Mouse (Mus musculus): Measurements from ENCODE around the gene Ranbp3l. TPM values are rescaled to one million over a fixed set of nuclear protein-coding genes. Genes with fewer than 3 reads are reported as not detected.

Gene Ranbp3l
- polyA plus RNA-seq, 1 experiment, result not detected

DNA sequence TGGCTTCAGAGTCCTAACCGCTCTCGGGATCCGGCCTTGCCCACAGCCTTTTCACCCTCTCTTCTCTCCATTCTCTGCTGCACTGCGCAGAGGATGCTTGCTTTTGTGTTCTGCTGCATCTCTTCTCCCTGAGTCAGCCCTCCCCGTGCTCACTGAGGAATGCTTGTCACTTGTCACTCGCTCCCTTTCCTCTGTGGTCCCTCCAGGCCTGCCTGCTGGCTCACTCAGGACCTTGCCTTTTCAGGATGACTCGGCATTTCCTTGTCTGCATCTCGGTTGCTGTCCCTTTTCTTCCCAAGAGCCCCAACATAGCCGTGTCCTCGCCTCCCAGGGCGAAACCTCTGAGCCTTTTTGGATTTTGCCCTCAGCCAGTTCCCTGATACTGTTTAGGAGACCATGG is 119.1 kb downstream of the Ranbp3l start:
- Histone ChIP-seq H3K36me3 (ENCODE audit: control insufficient read depth, insufficient read depth, low read length, poor library complexity, severe bottlenecking) (no peaks in the 10 kb centered on the region), H3K9me3 (replicated peaks; ENCODE audit: control insufficient read depth, insufficient read depth, low read length, poor library complexity, severe bottlenecking) (no peaks in the 10 kb centered on the region), H3K4me3 (ENCODE audit: low read depth, low read length) (no peak overlapping the region), H3K9ac (ENCODE audit: low read depth, poor library complexity, severe bottlenecking) (no peak overlapping the region; the same call in 1 of the 2 replicates), H3K27ac (ENCODE audit: insufficient read depth, low read length) (peak overlapping the region; percentile 18), H3K27me3 (ENCODE audit: control insufficient read depth, insufficient read depth, low read length, poor library complexity, severe bottlenecking) (no peaks in the 10 kb centered on the region), H3K4me1 (ENCODE audit: control insufficient read depth, insufficient read depth, low read length) (no peaks in the 10 kb centered on the region)
- no peak for TF ChIP-seq CTCF (IDR thresholded peaks at IDR 0.05; ENCODE audit: low read depth, low read length)
- peak; percentile 92 for TF ChIP-seq EP300 (IDR thresholded peaks at IDR 0.05; ENCODE audit: insufficient read depth, low read depth, low read length)
- TF ChIP-seq POLR2A (IDR thresholded peaks at IDR 0.05; ENCODE audit: insufficient read depth, low read length), result no peak

- no peak for TF ChIP-seq CTCF (IDR thresholded peaks at IDR 0.05; ENCODE audit: low read depth, low read length)
- TF ChIP-seq EP300 (IDR thresholded peaks at IDR 0.05; ENCODE audit: insufficient read depth, low read depth, low read length), result 0 out of 2 replicates have a peak, but pooled peaks have one; percentile 40
- no peak for TF ChIP-seq POLR2A (IDR thresholded peaks at IDR 0.05; ENCODE audit: insufficient read depth, low read length)
- Histone ChIP-seq H3K27ac (ENCODE audit: insufficient read depth, low read length) (peak overlapping the region; percentile 18), H3K9me3 (replicated peaks; ENCODE audit: control insufficient read depth, insufficient read depth, low read length, poor library complexity, severe bottlenecking) (no peaks in the 10 kb centered on the region), H3K36me3 (ENCODE audit: control insufficient read depth, insufficient read depth, low read length, poor library complexity, severe bottlenecking) (no peaks in the 10 kb centered on the region), H3K27me3 (ENCODE audit: control insufficient read depth, insufficient read depth, low read length, poor library complexity, severe bottlenecking) (no peaks in the 10 kb centered on the region), H3K4me3 (ENCODE audit: low read depth, low read length) (no peak overlapping the region), H3K9ac (ENCODE audit: low read depth, poor library complexity, severe bottlenecking) (no peak overlapping the region), H3K4me1 (ENCODE audit: control insufficient read depth, insufficient read depth, low read length) (no peaks in the 10 kb centered on the region)
Measured at GRCm38 (mm10) chr15:9087421-9087820, 119.7 kb downstream of the Ranbp3l start.

DNA sequence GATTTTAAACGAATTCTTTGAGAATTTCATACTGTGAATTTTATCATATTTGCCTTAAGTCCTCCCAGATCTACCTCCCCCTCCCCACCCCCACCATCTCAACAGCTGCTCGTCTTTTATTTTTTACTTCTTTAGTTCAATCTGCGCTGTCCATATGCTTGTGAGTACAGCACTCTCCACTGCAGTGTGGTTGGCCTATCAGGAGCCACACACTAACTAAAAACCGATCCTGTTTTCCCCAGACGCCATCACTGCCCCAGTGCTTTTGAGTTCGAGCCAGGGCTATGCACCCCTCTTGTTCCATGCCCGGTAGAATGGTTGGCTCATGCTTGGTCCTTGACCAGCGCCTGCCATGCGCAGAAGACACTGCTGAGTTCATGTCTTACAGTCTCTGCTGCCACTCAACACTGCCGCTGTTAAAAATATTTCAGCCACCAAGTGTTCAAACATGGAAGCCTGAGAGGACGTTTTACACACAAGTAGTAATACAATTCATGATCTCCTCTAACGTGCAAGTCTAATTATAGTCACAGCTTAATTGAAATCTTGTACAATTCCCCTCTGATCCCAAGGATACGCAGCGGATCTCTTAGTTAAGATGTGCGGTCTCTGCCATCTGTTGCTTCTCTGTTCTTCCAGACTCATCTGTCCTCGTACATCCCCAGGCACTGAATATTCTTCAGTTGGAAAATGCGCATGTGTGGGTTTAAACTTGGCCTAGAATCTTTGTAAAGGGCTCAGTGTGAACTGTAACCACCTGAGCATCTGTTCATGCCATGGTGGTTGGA is 120.3 kb downstream of the Ranbp3l start:
- no peaks in the 10 kb centered on the region for H3K4me1 ChIP-seq (ENCODE audit: control insufficient read depth, insufficient read depth, low read length)
- 0 out of 2 replicates have a peak, but pooled peaks cover 3% of the 10 kb centered on the region for H3K36me3 ChIP-seq (ENCODE audit: control insufficient read depth, insufficient read depth, low read length, poor library complexity, severe bottlenecking)
- no peak overlapping the region for H3K4me3 ChIP-seq (ENCODE audit: low read depth, low read length)
- H3K27ac ChIP-seq (ENCODE audit: insufficient read depth, low read length), result no peak overlapping the region
- TF ChIP-seq EP300 (IDR thresholded peaks at IDR 0.05; ENCODE audit: insufficient read depth, low read depth, low read length), result no peak
- no peak for TF ChIP-seq CTCF (IDR thresholded peaks at IDR 0.05; ENCODE audit: low read depth, low read length)
- no peak for TF ChIP-seq POLR2A (IDR thresholded peaks at IDR 0.05; ENCODE audit: insufficient read depth, low read length)
- H3K27me3 ChIP-seq (ENCODE audit: control insufficient read depth, insufficient read depth, low read length, poor library complexity, severe bottlenecking), result no peaks in the 10 kb centered on the region
- no peaks in the 10 kb centered on the region for H3K9me3 ChIP-seq (replicated peaks; ENCODE audit: control insufficient read depth, insufficient read depth, low read length, poor library complexity, severe bottlenecking)
- H3K9ac ChIP-seq (ENCODE audit: low read depth, poor library complexity, severe bottlenecking), result no peak overlapping the region

DNA sequence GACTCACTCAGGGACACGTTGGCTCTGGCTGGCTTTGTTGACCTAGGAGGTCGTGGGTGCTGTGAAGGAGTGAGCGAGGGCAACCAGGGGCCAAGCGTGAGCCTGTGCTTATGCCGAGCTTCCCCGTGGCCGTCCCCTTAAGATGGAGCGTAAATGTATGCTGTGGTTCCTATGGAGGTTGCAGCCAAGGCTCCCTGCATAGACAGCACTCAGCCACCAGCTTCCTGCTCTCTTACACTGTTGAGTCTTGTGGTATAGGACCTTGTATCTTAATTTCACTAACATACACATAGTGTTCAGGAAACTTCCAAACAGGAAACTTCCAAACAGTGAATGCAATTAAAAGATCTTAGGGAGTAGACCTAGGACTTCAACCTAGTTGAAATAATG is 120.9 kb downstream of the Ranbp3l start:
- Histone ChIP-seq H3K27me3 (ENCODE audit: control insufficient read depth, insufficient read depth, low read length, poor library complexity, severe bottlenecking) (no peaks in the 10 kb centered on the region), H3K4me3 (ENCODE audit: low read depth, low read length) (no peak overlapping the region), H3K27ac (ENCODE audit: insufficient read depth, low read length) (no peak overlapping the region), H3K9ac (ENCODE audit: low read depth, poor library complexity, severe bottlenecking) (no peak overlapping the region), H3K9me3 (replicated peaks; ENCODE audit: control insufficient read depth, insufficient read depth, low read length, poor library complexity, severe bottlenecking) (no peaks in the 10 kb centered on the region; the same call in 1 of the 2 replicates), H3K4me1 (ENCODE audit: control insufficient read depth, insufficient read depth, low read length) (no peaks in the 10 kb centered on the region), H3K36me3 (ENCODE audit: control insufficient read depth, insufficient read depth, low read length, poor library complexity, severe bottlenecking) (0 out of 2 replicates have a peak, but pooled peaks cover 3% of the 10 kb centered on the region)
- TF ChIP-seq CTCF (IDR thresholded peaks at IDR 0.05; ENCODE audit: low read depth, low read length), result no peak
- no peak for TF ChIP-seq POLR2A (IDR thresholded peaks at IDR 0.05; ENCODE audit: insufficient read depth, low read length)
- no peak for TF ChIP-seq EP300 (IDR thresholded peaks at IDR 0.05; ENCODE audit: insufficient read depth, low read depth, low read length)

GRCm38 (mm10) chr15:9089136-9089720 is 121.5 kb downstream of the Ranbp3l start:
- H3K36me3 ChIP-seq (ENCODE audit: control insufficient read depth, insufficient read depth, low read length, poor library complexity, severe bottlenecking), result 0 out of 2 replicates have a peak, but pooled peaks cover 3% of the 10 kb centered on the region
- no peak for TF ChIP-seq EP300 (IDR thresholded peaks at IDR 0.05; ENCODE audit: insufficient read depth, low read depth, low read length)
- TF ChIP-seq POLR2A (IDR thresholded peaks at IDR 0.05; ENCODE audit: insufficient read depth, low read length), result no peak
- TF ChIP-seq CTCF (IDR thresholded peaks at IDR 0.05; ENCODE audit: low read depth, low read length), result no peak
- no peak overlapping the region for H3K27ac ChIP-seq (ENCODE audit: insufficient read depth, low read length)
- no peaks in the 10 kb centered on the region for H3K4me1 ChIP-seq (ENCODE audit: control insufficient read depth, insufficient read depth, low read length)
- no peak overlapping the region for H3K4me3 ChIP-seq (ENCODE audit: low read depth, low read length)
- H3K27me3 ChIP-seq (ENCODE audit: control insufficient read depth, insufficient read depth, low read length, poor library complexity, severe bottlenecking), result no peaks in the 10 kb centered on the region
- H3K9ac ChIP-seq (ENCODE audit: low read depth, poor library complexity, severe bottlenecking), result no peak overlapping the region
- H3K9me3 ChIP-seq (replicated peaks; ENCODE audit: control insufficient read depth, insufficient read depth, low read length, poor library complexity, severe bottlenecking), result no peaks in the 10 kb centered on the region; the same call in 1 of the 2 replicates

- H3K4me1 ChIP-seq (ENCODE audit: control insufficient read depth, insufficient read depth, low read length), result no peaks in the 10 kb centered on the region
- no peak overlapping the region for H3K27ac ChIP-seq (ENCODE audit: insufficient read depth, low read length)
- no peaks in the 10 kb centered on the region; the same call in 1 of the 2 replicates for H3K9me3 ChIP-seq (replicated peaks; ENCODE audit: control insufficient read depth, insufficient read depth, low read length, poor library complexity, severe bottlenecking)
- H3K9ac ChIP-seq (ENCODE audit: low read depth, poor library complexity, severe bottlenecking), result no peak overlapping the region
- 0 out of 2 replicates have a peak, but pooled peaks cover 3% of the 10 kb centered on the region for H3K36me3 ChIP-seq (ENCODE audit: control insufficient read depth, insufficient read depth, low read length, poor library complexity, severe bottlenecking)
- no peaks in the 10 kb centered on the region for H3K27me3 ChIP-seq (ENCODE audit: control insufficient read depth, insufficient read depth, low read length, poor library complexity, severe bottlenecking)
- TF ChIP-seq CTCF (IDR thresholded peaks at IDR 0.05; ENCODE audit: low read depth, low read length) (no peak), POLR2A (IDR thresholded peaks at IDR 0.05; ENCODE audit: insufficient read depth, low read length) (no peak), EP300 (IDR thresholded peaks at IDR 0.05; ENCODE audit: insufficient read depth, low read depth, low read length) (no peak)
- no peak overlapping the region for H3K4me3 ChIP-seq (ENCODE audit: low read depth, low read length)
Measured at GRCm38 (mm10) chr15:9090662-9091061, 122.9 kb downstream of the Ranbp3l start.

Measured in ES-Bruce4 (cell line).